Mouse (Mus musculus) midbrain, embryonic 10.5 days (tissue): ENCODE data around the gene Stk25. TPM values are rescaled to one million over a fixed set of nuclear protein-coding genes. Genes with fewer than 3 reads are reported as not detected.
"Not testable (repeated sequence)": the region's sequence is repeated elsewhere in the genome, so short reads cannot be mapped to it uniquely, and the experiment has no call there.

Experiments
- DNase-seq: peaks from one replicate; pipeline ENCODE4 v3.0.0-alpha.2; 2017; ENCODE audit warnings: low spot score
- H3K27ac ChIP-seq: fragments of 300-500 bp; sonication (generic); replicated peaks from 2 replicates; pipeline ENCODE4 v1.5.1; 2016; ENCODE audit warnings: mild to moderate bottlenecking
- H3K27me3 ChIP-seq: fragments of 300-500 bp; sonication (generic); 2 replicates; pipeline ENCODE4 v1.6.1; 2016; ENCODE audit warnings: low read depth, mild to moderate bottlenecking; ENCODE audit not compliant: poor library complexity, severe bottlenecking
- H3K36me3 ChIP-seq: fragments of 300-500 bp; sonication (generic); 2 replicates; pipeline ENCODE4 v1.6.1; 2016; ENCODE audit warnings: mild to moderate bottlenecking, moderate library complexity
- H3K4me1 ChIP-seq: fragments of 300-500 bp; sonication (generic); 2 replicates; pipeline ENCODE4 v1.6.1; 2016
- H3K4me3 ChIP-seq: fragments of 300-500 bp; sonication (generic); 2 replicates; pipeline ENCODE4 v1.5.1; 2016; ENCODE audit warnings: mild to moderate bottlenecking, moderate library complexity
- H3K9me3 ChIP-seq: fragments of 300-500 bp; sonication (generic); replicated peaks from 2 replicates; pipeline ENCODE4 v1.6.1; 2016; ENCODE audit warnings: mild to moderate bottlenecking
- WGBS: fragments of 180-500 bp; shearing (Covaris S2); methylation state at CpG from one replicate; pipeline ENCODE4 v1.1.7; 2016; 5-methylcytosine and 5-hydroxymethylcytosine counted together
- polyA plus RNA-seq: library from polyadenylated mRNA; unstranded; fragments of >200 nt; fragmentation: Nextera tagmentation; extraction: Ambion mirVana; gene quantifications from 2 replicates; pipeline ENCODE4 v1.2.1, GENCODE M21; 2016

Gene Stk25
- polyA plus RNA-seq, result 165 and 198 TPM in 2 replicates

GRCm38 (mm10) chr1:93658559-93658958 is at the start of gene Stk25:
Gene Stk25, minus strand, starts transcription at chr1:93658659.
- not testable (repeated sequence) for H3K27me3 ChIP-seq, H3K4me3 ChIP-seq, H3K36me3 ChIP-seq, H3K27ac ChIP-seq, DNase-seq, H3K4me1 ChIP-seq, H3K9me3 ChIP-seq

- peaks cover 26% of the 10 kb centered on the region for H3K36me3 ChIP-seq
- 76% methylated on average over 3 of the region's 3 CpGs for WGBS
- DNase-seq, result no peak
- H3K27ac ChIP-seq, result no peak overlapping the region
- H3K9me3 ChIP-seq, result no peaks in the 10 kb centered on the region
- no peak overlapping the region for H3K4me3 ChIP-seq
- no peaks in the 10 kb centered on the region for H3K4me1 ChIP-seq
- no peaks in the 10 kb centered on the region for H3K27me3 ChIP-seq
Observed at GRCm38 (mm10) chr1:93705389-93705788, 46.9 kb upstream of the Stk25 start.

- 91% methylated on average over 9 of the region's 9 CpGs for WGBS
- Histone ChIP-seq H3K36me3 (peaks cover 26% of the 10 kb centered on the region), H3K27ac (no peak overlapping the region), H3K27me3 (no peaks in the 10 kb centered on the region), H3K9me3 (no peaks in the 10 kb centered on the region), H3K4me3 (no peak overlapping the region), H3K4me1 (no peaks in the 10 kb centered on the region)
- DNase-seq, result no peak
Observed at GRCm38 (mm10) chr1:93704341-93704740, 45.9 kb upstream of the Stk25 start.

- no peak for DNase-seq
- Histone ChIP-seq H3K4me3 (no peak overlapping the region), H3K36me3 (peaks cover 26% of the 10 kb centered on the region), H3K4me1 (no peaks in the 10 kb centered on the region), H3K27me3 (no peaks in the 10 kb centered on the region), H3K27ac (no peak overlapping the region), H3K9me3 (no peaks in the 10 kb centered on the region)
- 91% methylated on average over 10 of the region's 10 CpGs for WGBS
Observed at GRCm38 (mm10) chr1:93703472-93704048, 45.1 kb upstream of the Stk25 start.

GRCm38 (mm10) chr1:93702106-93702505 is 43.6 kb upstream of the Stk25 start:
- H3K9me3 ChIP-seq, result no peaks in the 10 kb centered on the region
- H3K27ac ChIP-seq, result no peak overlapping the region
- 90% methylated on average over 1 of the region's 1 CpGs for WGBS
- DNase-seq, result no peak
- H3K36me3 ChIP-seq, result peaks cover 26% of the 10 kb centered on the region
- no peaks in the 10 kb centered on the region for H3K27me3 ChIP-seq
- no peaks in the 10 kb centered on the region for H3K4me1 ChIP-seq
- H3K4me3 ChIP-seq, result no peak overlapping the region

GRCm38 (mm10) chr1:93699159-93699558 is 40.7 kb upstream of the Stk25 start:
- H3K4me1 ChIP-seq, result no peaks in the 10 kb centered on the region
- 83% methylated on average over 4 of the region's 4 CpGs for WGBS
- peaks cover 32% of the 10 kb centered on the region for H3K36me3 ChIP-seq
- H3K9me3 ChIP-seq, result no peaks in the 10 kb centered on the region
- no peak for DNase-seq
- H3K4me3 ChIP-seq, result no peak overlapping the region
- no peaks in the 10 kb centered on the region for H3K27me3 ChIP-seq
- H3K27ac ChIP-seq, result no peak overlapping the region

- 76% methylated on average over 3 of the region's 3 CpGs for WGBS
- no peak for DNase-seq
- Histone ChIP-seq H3K9me3 (no peaks in the 10 kb centered on the region), H3K27me3 (no peaks in the 10 kb centered on the region), H3K27ac (no peak overlapping the region), H3K36me3 (peaks cover 23% of the 10 kb centered on the region), H3K4me3 (no peak overlapping the region), H3K4me1 (no peaks in the 10 kb centered on the region)
Observed at GRCm38 (mm10) chr1:93697317-93697716, 38.9 kb upstream of the Stk25 start.

GRCm38 (mm10) chr1:93694966-93695365 is 36.5 kb upstream of the Stk25 start:
- Histone ChIP-seq H3K36me3 (peaks cover 43% of the 10 kb centered on the region), H3K9me3 (no peaks in the 10 kb centered on the region), H3K27ac (no peak overlapping the region), H3K27me3 (no peaks in the 10 kb centered on the region), H3K4me3 (no peak overlapping the region), H3K4me1 (no peaks in the 10 kb centered on the region)
- 84% methylated on average over 6 of the region's 6 CpGs for WGBS
- no peak for DNase-seq

- no peak for DNase-seq
- Histone ChIP-seq H3K36me3 (peaks cover 44% of the 10 kb centered on the region), H3K4me1 (no peaks in the 10 kb centered on the region), H3K27me3 (no peaks in the 10 kb centered on the region), H3K27ac (no peak overlapping the region), H3K4me3 (no peak overlapping the region), H3K9me3 (no peaks in the 10 kb centered on the region)
- WGBS, result 93% methylated on average over 10 of the region's 10 CpGs
Observed at GRCm38 (mm10) chr1:93693943-93694342, 35.5 kb upstream of the Stk25 start.

GRCm38 (mm10) chr1:93693502-93693901 is 35.0 kb upstream of the Stk25 start:
- WGBS, result 85% methylated on average over 3 of the region's 3 CpGs
- Histone ChIP-seq H3K36me3 (peaks cover 45% of the 10 kb centered on the region), H3K4me1 (no peaks in the 10 kb centered on the region)

GRCm38 (mm10) chr1:93692773-93693172 is 34.3 kb upstream of the Stk25 start:
- Histone ChIP-seq H3K9me3 (no peaks in the 10 kb centered on the region), H3K4me3 (no peak overlapping the region), H3K27me3 (0 out of 2 replicates have a peak, but pooled peaks cover under 1% of the 10 kb centered on the region), H3K4me1 (no peaks in the 10 kb centered on the region), H3K27ac (no peak overlapping the region), H3K36me3 (peaks cover 45% of the 10 kb centered on the region)
- WGBS, result 94% methylated on average over 9 of the region's 9 CpGs
- no peak for DNase-seq

More at GRCm38 (mm10) chr1:93693502-93693901, 35.0 kb upstream of the Stk25 start:
- H3K9me3 ChIP-seq, result no peaks in the 10 kb centered on the region
- DNase-seq, result no peak
- no peak overlapping the region for H3K4me3 ChIP-seq
- H3K27ac ChIP-seq, result no peak overlapping the region
- no peaks in the 10 kb centered on the region for H3K27me3 ChIP-seq

- WGBS, result 82% methylated on average over 10 of the region's 10 CpGs
- peaks cover 45% of the 10 kb centered on the region for H3K36me3 ChIP-seq
- H3K4me1 ChIP-seq, result peaks cover 5% of the 10 kb centered on the region
- H3K9me3 ChIP-seq, result no peaks in the 10 kb centered on the region
- no peak for DNase-seq
- peaks cover 9% of the 10 kb centered on the region for H3K27me3 ChIP-seq
- H3K4me3 ChIP-seq, result no peak overlapping the region
- H3K27ac ChIP-seq, result no peak overlapping the region
Observed at GRCm38 (mm10) chr1:93691786-93692357, 33.4 kb upstream of the Stk25 start.

GRCm38 (mm10) chr1:93691106-93691505 is 32.6 kb upstream of the Stk25 start:
- Histone ChIP-seq H3K27ac (no peak overlapping the region), H3K4me1 (peaks cover 13% of the 10 kb centered on the region), H3K9me3 (no peaks in the 10 kb centered on the region), H3K36me3 (peaks cover 42% of the 10 kb centered on the region), H3K27me3 (peaks cover 17% of the 10 kb centered on the region), H3K4me3 (no peak overlapping the region)
- DNase-seq, result no peak
- WGBS, result 94% methylated on average over 8 of the region's 8 CpGs
